Mouse (Mus musculus) subcutaneous adipose tissue, adult 2 months (tissue): Measurements from ENCODE around the gene Lancl3. TPM values are rescaled to one million over a fixed set of nuclear protein-coding genes. Genes with fewer than 3 reads are reported as not detected.

Experiments used
- polyA plus RNA-seq: library from polyadenylated mRNA; depleted of rRNA; stranded (reverse); fragments of >200 nt; gene quantifications from 2 replicates; pipeline ENCODE4 v1.2.3, GENCODE M21; 2012; ENCODE audit warnings: low replicate concordance; rRNA removed

The Lancl3 gene
- polyA plus RNA-seq, result 0.24 and 0.44 TPM in 2 replicates

DNA sequence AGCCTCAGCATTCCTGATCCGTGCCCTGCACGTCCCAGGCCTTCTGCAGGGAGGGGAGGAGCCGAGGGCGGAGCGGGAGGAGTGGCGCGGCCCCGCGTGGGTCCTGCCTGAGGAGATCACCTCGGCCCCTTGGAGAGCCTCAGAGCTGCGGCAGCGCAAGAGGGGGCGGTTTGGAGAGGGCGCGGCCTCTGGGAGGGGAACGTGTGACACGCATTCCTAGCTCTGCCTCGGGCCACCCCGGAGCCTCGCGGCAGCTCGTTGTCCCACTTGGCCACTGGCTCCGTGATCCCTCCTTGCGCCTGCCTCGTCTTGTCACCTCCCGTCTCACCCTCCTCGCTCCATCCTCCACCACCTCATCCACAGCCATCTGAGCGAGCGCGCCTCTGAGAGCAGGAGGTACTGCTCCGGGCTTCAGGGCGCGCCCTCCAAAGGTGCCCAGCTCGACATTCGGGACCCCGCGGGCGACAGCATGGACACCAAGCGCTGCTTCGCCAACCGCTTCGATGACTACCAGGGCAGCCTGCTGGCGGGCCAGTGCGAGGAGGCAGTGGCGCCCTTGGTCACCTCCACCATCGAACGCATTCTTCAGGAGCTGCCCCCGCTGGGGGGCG is at the start of gene Lancl3:
Gene Lancl3 (plus strand): TSS at position 142 of the 611 bp plus-strand sequence.

GRCm38 (mm10) chrX:9256766-9257165 is 57.1 kb downstream of the Lancl3 start, which contains the start of gene Gm14862:
Gm14862 (minus strand) TSS chrX:9256899.

DNA sequence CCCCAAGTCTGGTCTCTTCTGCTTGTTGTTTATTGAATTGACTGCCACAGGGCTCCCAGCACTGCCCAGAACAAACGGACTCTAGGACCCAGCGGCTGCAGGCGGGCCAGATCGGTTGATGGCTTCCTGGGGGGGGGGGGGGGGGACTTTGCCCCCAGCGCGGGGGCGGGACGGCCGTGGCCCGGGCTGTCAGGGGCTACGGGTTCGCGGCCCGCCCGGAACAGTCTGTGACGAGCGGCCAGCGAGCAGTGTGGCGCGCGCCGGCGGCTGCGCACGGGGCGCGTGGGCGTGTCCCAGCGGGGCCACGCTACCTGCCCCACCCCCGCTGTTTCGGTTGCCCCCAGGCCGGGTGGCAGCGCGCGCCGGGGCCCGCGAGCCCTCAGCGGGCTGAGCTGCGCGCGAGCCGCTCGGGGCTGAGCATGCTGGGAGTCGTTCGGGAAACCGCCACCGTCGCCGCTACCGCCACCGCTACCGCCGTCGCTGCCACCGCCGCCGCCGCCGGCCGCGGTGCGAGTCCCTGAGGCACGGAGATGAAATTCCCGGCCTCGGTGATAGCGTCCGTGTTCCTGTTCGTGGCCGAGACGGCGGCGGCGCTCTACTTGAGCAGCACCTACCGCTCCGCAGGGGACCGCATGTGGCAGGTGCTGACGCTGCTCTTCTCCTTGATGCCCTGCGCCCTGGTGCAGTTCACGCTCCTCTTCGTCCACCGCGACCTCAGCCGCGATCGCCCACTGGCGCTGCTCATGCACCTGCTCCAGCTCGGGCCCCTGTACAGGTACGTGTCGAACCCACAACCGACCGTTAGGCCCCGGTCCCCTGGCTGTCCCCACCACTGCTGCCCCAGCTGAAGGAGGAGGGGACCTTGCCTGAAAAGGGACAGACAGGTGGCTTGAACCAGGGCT is 73.0 kb downstream of the Lancl3 start, which contains the start of gene Xk:
Gene Xk (plus strand): TSS at position 297 of the 902 bp plus-strand sequence.

GRCm38 (mm10) chrX:9283464-9283863 is 83.8 kb downstream of the Lancl3 start, which contains the start of gene H2al1m:
H2al1m (plus strand) TSS chrX:9283764.

Other genes with a start within 250 kb of the Lancl3 start
- not detected in 2 replicates for gene Fthl17b, start 236.9 kb upstream of the Lancl3 start, polyA plus RNA-seq
- not detected in 2 replicates for gene Fthl17c, start 223.3 kb upstream of the Lancl3 start, polyA plus RNA-seq
- not detected in 2 replicates for gene Fthl17d, start 213.1 kb upstream of the Lancl3 start, polyA plus RNA-seq
- gene Fthl17e, start 166.4 kb upstream of the Lancl3 start, polyA plus RNA-seq, result not detected in 2 replicates
- not detected in 2 replicates for gene Fthl17f, start 136.9 kb upstream of the Lancl3 start, polyA plus RNA-seq
- not detected in 2 replicates for gene 4930402K13Rik, start 95.3 kb upstream of the Lancl3 start, polyA plus RNA-seq
- gene Gm14862, start 57.0 kb downstream of the Lancl3 start, polyA plus RNA-seq, result not detected in 2 replicates
- gene Xk, start 72.9 kb downstream of the Lancl3 start, polyA plus RNA-seq, result 0.29 and 2.2 TPM in 2 replicates
- not detected in 2 replicates for gene H2al1m, start 83.9 kb downstream of the Lancl3 start, polyA plus RNA-seq
- not detected in 2 replicates for gene H2al1k, start 150.7 kb downstream of the Lancl3 start, polyA plus RNA-seq